Mouse (Mus musculus): Measurements from ENCODE around the gene Krt8.

Gene Krt8

DNA sequence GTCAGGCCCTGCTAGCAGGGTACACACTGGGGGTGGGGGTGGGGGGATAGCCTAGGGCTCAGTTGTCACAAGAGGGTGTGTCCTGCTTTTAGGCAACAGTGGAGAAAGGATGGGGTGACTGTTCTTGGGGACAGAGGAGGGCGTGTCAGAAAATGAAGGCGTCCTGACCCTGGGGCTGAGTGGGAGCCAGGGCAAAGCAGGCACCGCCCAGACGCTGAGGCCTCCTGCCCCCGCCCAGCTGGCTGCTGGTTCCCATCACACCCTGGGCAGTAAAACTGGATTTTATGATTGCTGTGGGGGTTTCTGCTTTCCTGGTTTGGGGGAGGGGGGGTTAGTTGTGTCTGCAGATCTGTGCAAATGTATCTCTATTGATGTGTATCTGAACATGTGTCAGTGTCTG lies 28.3 kb downstream of the Krt8 start:
- in situ Hi-C loops (cut with MboI, MseI) = no loop called here

DNA sequence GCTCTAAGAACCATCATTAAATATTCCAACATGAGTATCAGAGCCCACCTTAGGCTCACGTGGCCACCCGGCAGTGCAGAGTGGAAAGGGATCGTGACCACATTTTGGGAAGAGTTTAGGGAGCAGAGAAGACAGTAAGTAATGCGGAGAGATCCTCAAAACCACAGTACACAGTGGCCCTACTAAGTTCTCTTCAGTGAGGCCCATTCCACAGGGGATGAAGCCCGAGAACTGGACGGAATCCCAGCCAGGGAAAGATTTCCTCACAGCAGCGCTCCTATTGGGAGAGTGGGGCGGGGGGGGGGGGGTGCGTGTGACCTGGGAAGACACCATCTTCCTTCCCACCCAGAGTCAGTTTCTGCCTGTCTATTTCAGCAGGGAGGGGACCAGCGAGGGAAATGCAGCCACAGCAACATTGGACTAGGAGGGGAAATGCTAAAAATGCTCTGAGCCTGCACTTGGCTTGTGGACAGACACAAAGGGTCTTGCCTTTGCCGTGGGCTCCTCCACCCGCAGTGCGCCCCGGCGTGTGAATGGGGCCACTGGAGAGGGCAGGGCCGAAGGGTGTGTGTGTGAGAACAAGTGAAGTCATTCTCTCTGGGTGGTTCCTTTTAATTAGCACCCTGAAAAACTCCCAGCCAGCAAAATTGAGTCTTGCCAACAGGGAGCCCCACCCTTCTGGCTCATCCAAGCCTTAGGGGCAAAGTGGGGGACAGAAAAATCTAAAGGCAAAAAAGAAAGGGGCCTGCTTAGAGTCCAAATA lies 30.0 kb downstream of the Krt8 start:
- in situ Hi-C loops (cut with MboI, MseI) = loop anchor here (5.0 kb wide), 1 partner anchor 197 kb away; no protein-coding TSS in a partner anchor

DNA sequence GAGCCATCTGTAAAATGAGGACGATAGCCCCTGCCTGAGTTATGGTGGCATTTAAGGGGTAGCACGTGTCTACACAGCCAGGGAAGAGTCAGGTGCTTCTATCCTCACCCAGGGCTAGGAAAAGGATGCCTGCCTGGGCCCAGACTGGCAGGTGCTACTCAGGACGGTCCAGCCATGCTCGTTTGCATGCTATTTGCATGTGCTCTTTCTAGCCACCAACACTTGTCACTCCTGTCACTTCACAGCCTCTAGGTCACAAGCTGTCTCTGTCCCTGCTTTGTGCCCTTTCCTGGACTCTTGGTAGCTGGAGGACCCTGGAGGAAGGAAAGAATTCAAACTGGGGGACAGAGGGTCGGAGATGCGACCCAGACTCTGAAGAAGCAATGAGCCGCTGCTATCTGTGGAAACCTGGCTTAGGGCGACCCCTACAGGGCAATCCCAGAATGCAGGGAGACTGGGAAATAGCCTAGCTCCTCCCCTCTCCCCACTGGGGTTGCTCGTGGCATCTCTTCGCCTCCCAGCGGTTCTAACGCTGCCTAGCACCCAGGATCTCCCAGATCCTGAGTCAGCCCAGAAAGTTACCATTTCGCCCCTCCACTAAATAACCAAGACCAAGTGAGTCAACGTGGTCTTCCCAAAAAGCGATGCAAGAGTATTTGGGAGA lies 30.7 kb downstream of the Krt8 start:
- in situ Hi-C loops (cut with MboI, MseI) = loop anchor here (5.0 kb wide), 1 partner anchor 196 kb away; no protein-coding TSS in a partner anchor

DNA sequence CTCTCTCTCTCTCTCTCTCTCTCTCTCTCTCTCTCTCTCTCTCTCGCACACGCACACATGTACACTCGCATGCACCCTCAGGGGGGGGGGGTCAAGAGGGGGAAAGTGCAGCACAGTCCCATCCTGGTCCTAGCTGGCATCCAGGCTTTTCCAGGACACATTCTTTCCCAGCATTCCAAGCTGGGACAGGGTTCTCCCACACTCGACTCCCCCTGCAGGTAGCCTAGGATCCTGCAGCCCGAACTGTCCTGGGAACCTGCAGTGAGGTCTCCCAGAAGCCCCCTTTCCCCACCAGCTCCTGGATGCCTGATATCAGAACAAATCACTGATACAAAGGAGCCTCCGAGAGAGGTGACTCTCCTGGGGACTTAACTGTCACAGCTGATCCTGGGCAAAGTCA lies 33.7 kb downstream of the Krt8 start:
- in situ Hi-C loops (cut with MboI, MseI) = loop anchor here (5.0 kb wide), 1 partner anchor 193 kb away; no protein-coding TSS in a partner anchor

DNA sequence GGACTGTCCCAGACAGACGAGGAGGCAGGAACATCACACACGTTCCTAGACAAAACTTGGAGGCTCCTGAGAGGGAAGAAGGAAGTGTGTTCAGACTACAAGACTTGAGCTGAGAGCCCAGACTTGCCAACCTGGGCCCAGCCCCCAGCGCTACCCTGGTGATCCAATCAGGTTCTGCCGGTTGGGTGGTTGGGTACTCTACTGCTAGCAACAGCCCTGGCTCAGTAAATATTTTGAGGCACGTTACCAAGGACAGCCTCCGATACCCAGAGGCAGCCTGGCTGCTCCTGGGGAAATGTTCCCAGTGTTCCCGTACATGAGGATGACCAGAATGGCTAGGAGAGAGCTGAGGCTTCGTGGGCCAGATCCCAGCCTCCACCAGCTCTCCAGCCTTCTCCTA lies 37.5 kb downstream of the Krt8 start:
- in situ Hi-C loops (cut with MboI, MseI) = no loop called here

DNA sequence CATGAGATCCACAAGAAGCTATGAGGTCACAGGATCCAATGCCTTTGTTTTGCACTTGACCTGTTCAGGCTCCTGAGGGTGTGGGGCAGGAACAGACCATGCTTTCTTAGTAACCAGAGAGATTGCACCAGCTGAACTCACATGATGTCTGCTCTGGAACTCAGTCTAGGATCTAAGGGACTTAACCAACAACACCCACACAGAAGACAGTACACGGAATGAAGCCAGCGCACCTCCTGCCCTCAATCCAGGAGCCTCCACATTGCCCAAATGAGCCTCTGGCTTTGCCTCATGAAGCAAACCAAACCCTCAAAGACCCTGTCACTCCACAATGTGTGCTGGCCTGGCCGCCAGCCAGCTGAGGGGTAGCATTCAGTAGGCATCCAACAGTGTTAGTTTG lies 45.4 kb downstream of the Krt8 start:
- in situ Hi-C loops (cut with MboI, MseI) = loop anchor here (5.0 kb wide), 1 partner anchor 632 kb away; no protein-coding TSS in a partner anchor

DNA sequence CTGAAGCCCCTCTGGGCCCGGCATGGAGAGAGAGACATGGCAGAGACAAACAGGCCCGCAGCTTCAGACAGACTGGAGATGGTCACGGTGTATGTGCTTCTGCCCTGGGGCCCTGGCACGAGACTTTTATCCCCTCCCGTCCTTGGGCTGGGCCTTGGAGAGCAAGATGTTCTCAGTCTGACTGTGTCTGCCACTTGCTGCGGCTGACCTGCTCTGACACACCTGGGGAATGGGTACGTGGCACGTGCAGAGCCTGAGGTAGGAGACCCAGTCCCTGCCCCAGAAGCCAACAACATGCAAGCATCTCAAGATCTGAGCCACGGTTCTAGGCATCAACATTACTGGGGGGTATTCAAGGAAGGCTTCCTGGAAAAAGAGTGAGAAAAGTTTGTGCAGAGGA lies 50.1 kb downstream of the Krt8 start, which contains the start of gene Krt78:
Gene Krt78 (minus strand): TSS at position 101 of the 400 bp plus-strand sequence.
- in situ Hi-C loops (cut with MboI, MseI) = no loop called here

DNA sequence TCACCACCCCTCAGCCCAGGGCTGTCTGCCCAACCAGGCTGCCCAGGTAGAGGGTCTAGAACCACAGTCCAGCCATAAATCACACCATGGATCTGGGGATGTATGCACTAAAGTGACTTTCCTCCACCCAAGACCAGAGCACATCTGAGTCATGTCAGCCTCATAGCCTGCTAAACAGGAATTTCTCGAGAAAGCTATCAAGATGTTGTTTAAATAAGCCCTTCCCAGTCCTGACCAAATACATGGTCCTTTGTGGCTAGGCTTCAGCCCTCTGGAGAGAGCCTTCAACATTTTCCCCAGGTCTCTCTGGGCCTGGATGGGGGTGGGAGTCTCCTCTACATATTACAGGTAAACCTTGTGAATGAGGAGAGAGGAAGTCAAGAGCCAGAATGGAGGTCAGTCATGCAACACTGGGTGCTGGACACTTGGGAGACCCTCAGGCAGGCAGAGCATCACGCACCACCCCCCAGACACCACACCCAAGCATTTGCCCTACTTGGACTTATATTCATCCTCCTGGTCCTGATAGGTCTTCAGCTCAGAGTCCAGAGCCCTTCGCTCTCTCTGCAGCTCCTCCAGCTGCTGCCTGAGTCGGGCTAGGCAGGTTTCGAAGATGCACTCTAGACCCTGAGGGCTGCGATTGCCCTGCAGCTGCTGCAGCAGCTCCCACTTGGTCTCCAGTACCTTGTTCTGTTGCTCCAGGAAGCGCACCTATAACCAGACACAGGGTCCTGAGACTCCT lies 51.4 kb downstream of the Krt8 start:
- in situ Hi-C loops (cut with MboI, MseI) = no loop called here

Data from regulatory T cell (primary cell).